In the genomic region with DNA sequence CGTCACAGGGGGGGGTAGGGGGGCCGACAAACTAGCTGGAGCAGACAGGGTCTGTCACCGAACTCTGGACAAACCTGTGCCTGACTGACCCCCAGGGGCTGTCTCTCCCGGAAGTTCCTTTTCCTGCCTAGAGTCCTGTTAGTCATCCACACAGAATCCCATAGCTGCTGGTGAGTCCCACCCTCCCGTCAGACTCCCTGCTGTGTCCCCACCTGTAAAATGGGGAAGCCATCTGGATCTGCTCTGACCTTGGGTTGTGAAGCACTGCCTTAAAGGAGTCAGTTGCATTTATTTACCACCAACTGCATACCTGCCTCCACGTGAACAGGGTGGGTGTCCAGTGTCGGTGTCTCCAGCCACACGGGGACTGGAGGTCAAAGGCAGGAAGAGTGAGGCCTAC, we compare ENCODE assay signal across 8 mouse cellular contexts. TPM values are rescaled to one million over a fixed set of nuclear protein-coding genes. Genes with fewer than 3 reads are reported as not detected.
DNase-seq lines count a peak whose midpoint lies in the region; ATAC-seq and TF ChIP-seq lines count a peak whose summit lies in the region.

No protein-coding gene starts in this region.

- intact Hi-C loops in left cerebral cortex, adult 2 months (cut with DNase I): no loop called here
- intact Hi-C loops in left cerebral cortex, postnatal 25 days (cut with DNase I): no loop called here

- H3K36me3 ChIP-seq in intestine, embryonic 14.5 days (ENCODE audit: control insufficient read depth, insufficient read depth, low read length): no peaks in the 10 kb centered on the region
- no peaks in the 10 kb centered on the region; the same call in 1 of the 2 replicates for H3K36me3 ChIP-seq in neural tube, embryonic 14.5 days (ENCODE audit: control insufficient read depth, insufficient read depth, low read length)

- peaks cover 36% of the 10 kb centered on the region for H3K4me1 ChIP-seq in intestine, embryonic 14.5 days (replicated peaks; ENCODE audit: control insufficient read depth, insufficient read depth, low read length)
- H3K4me1 ChIP-seq in neural tube, embryonic 14.5 days (ENCODE audit: control insufficient read depth, insufficient read depth, low read length): peaks cover 22% of the 10 kb centered on the region

- H3K27me3 ChIP-seq in intestine, embryonic 14.5 days (replicated peaks; ENCODE audit: control insufficient read depth, insufficient read depth, low read length): peaks cover 20% of the 10 kb centered on the region; the same call in 1 of the 2 replicates
- H3K27me3 ChIP-seq in neural tube, embryonic 14.5 days (ENCODE audit: control insufficient read depth, insufficient read depth, low read length): no peaks in the 10 kb centered on the region; the same call in 1 of the 2 replicates

- no peak for TF ChIP-seq CTCF in left cerebral cortex, adult 2 months (IDR thresholded peaks at IDR 0.05)

- peak overlapping the region; percentile 99 for H3K4me2 ChIP-seq in intestine, embryonic 14.5 days (ENCODE audit: low read length)
- peak overlapping the region; percentile 92 for H3K4me2 ChIP-seq in neural tube, embryonic 14.5 days (ENCODE audit: low read depth, low read length)

- peak overlapping the region; percentile 83 for H3K9ac ChIP-seq in intestine, embryonic 14.5 days (ENCODE audit: low read length)
- peak overlapping the region; percentile 82 for H3K9ac ChIP-seq in neural tube, embryonic 14.5 days (replicated peaks; ENCODE audit: low read depth, low read length)

- WGBS in intestine, embryonic 14.5 days: 45% methylated on average over 8 of the region's 8 CpGs
- 35% methylated on average over 8 of the region's 8 CpGs for WGBS in neural tube, embryonic 14.5 days

- H3K4me3 ChIP-seq in left cerebral cortex, adult 2 months: peak overlapping the region; percentile 96
- H3K4me3 ChIP-seq in intestine, embryonic 14.5 days (ENCODE audit: low read depth, low read length): peak overlapping the region; percentile 90; the same call in 1 of the 2 replicates
- H3K4me3 ChIP-seq in neural tube, embryonic 14.5 days (ENCODE audit: low read depth, low read length): peak overlapping the region; percentile 74

- DNase-seq in left cerebral cortex, adult 2 months (ENCODE audit: extremely low spot score in 1 of 2, low spot score in 2 of 2): no peak
- no peak for DNase-seq in left cerebral cortex, postnatal 25 days (ENCODE audit: low spot score in 2 of 2)
- peak; percentile 90 to 91 for DNase-seq in cerebellum, postnatal 25 days
- DNase-seq in intestine, embryonic 14.5 days (ENCODE audit: low spot score): no peak
- DNase-seq in left cerebral cortex, adult 8-10 months (ENCODE audit: low spot score in 2 of 2): no peak
- no peak for DNase-seq in layer of hippocampus, postnatal 14 days (ENCODE audit: low spot score in 2 of 2)

- no peak for ATAC-seq in intestine, embryonic 14.5 days (replicated peaks; ENCODE audit: low FRiP score, low TSS enrichment, low read depth)
- ATAC-seq in neural tube, embryonic 14.5 days (ENCODE audit: low read depth): no peak
- no peak for ATAC-seq in activated CD4-positive, CD25-positive, alpha-beta regulatory T cell, adult 4 months

- H3K27ac ChIP-seq in left cerebral cortex, adult 2 months: peak overlapping the region; percentile 98
- H3K27ac ChIP-seq in intestine, embryonic 14.5 days (ENCODE audit: low read depth): no peak overlapping the region
- H3K27ac ChIP-seq in neural tube, embryonic 14.5 days (ENCODE audit: low read depth, low read length): no peak overlapping the region

- H3K9me3 ChIP-seq in intestine, embryonic 14.5 days (ENCODE audit: control insufficient read depth, low read length): no peaks in the 10 kb centered on the region
- no peaks in the 10 kb centered on the region for H3K9me3 ChIP-seq in neural tube, embryonic 14.5 days (ENCODE audit: control insufficient read depth, low read length)

RNA-seq across cellular contexts. Expression of gene Pip5k1c, which starts 1.7 kb away (rescaled TPM):
- 100 to 1,000 TPM; 431 TPM for total RNA-seq in left cerebral cortex, adult 2 months (2021)
- 100 to 1,000 TPM; 402 to 420 TPM for total RNA-seq in left cerebral cortex, postnatal 25 days (2021)
- 57.3 and 57.5 TPM in 2 replicates for polyA plus RNA-seq in intestine, embryonic 14.5 days (2014; fragmentation: Nextera tagmentation; extraction: Ambion mirVana)
- polyA plus RNA-seq in neural tube, embryonic 14.5 days (2014; fragmentation: Nextera tagmentation; extraction: Ambion mirVana): 133 and 140 TPM in 2 replicates
- 10 to 100 TPM; 11.1 to 16.9 TPM for polyA plus RNA-seq in activated CD4-positive, CD25-positive, alpha-beta regulatory T cell, adult 4 months (2017; shearing (Covaris generic))
- total RNA-seq in left cerebral cortex, adult 8-10 months (2022): 100 to 1,000 TPM; 355 to 367 (median 361) TPM
- total RNA-seq in layer of hippocampus, postnatal 14 days (2021): 100 to 1,000 TPM; 330 to 352 TPM

RNA-seq across cellular contexts. Expression of gene Tjp3, which starts 3.1 kb away (rescaled TPM):
- under 1 TPM; 0.26 to 0.45 TPM for total RNA-seq in left cerebral cortex, adult 2 months (2021)
- under 1 TPM; 0.23 to 0.30 TPM for total RNA-seq in left cerebral cortex, postnatal 25 days (2021)
- polyA plus RNA-seq in intestine, embryonic 14.5 days (2014; fragmentation: Nextera tagmentation; extraction: Ambion mirVana): 35.1 and 44.4 TPM in 2 replicates
- polyA plus RNA-seq in neural tube, embryonic 14.5 days (2014; fragmentation: Nextera tagmentation; extraction: Ambion mirVana): 2.6 and 4.4 TPM in 2 replicates
- polyA plus RNA-seq in activated CD4-positive, CD25-positive, alpha-beta regulatory T cell, adult 4 months (2017; shearing (Covaris generic)): 1 to 10 TPM; 2.4 to 3.1 TPM
- under 1 TPM in 3 of 4 experiments, not detected in 1; 0.23 to 1.00 (median 0.27) TPM for total RNA-seq in left cerebral cortex, adult 8-10 months (2022)
- 1 to 10 TPM; 1.6 to 2.5 TPM for total RNA-seq in layer of hippocampus, postnatal 14 days (2021)

RNA-seq across cellular contexts. Expression of gene Cactin, which starts 26.5 kb away (rescaled TPM):
- total RNA-seq in left cerebral cortex, adult 2 months (2021): 10 to 100 TPM; 31.3 to 31.8 TPM
- total RNA-seq in left cerebral cortex, postnatal 25 days (2021): 10 to 100 TPM; 27.8 to 28.4 TPM
- 26.0 and 27.7 TPM in 2 replicates for polyA plus RNA-seq in intestine, embryonic 14.5 days (2014; fragmentation: Nextera tagmentation; extraction: Ambion mirVana)
- 14.3 and 18.7 TPM in 2 replicates for polyA plus RNA-seq in neural tube, embryonic 14.5 days (2014; fragmentation: Nextera tagmentation; extraction: Ambion mirVana)
- polyA plus RNA-seq in activated CD4-positive, CD25-positive, alpha-beta regulatory T cell, adult 4 months (2017; shearing (Covaris generic)): 1 to 10 TPM; 5.1 to 5.7 TPM
- total RNA-seq in left cerebral cortex, adult 8-10 months (2022): 10 to 100 TPM; 27.7 to 30.9 (median 29.2) TPM
- 10 to 100 TPM; 22.4 to 25.8 TPM for total RNA-seq in layer of hippocampus, postnatal 14 days (2021)

RNA-seq across cellular contexts. Expression of gene Apba3, which starts 27.7 kb away (rescaled TPM):
- 10 to 100 TPM; 35.8 to 38.6 TPM for total RNA-seq in left cerebral cortex, adult 2 months (2021)
- 10 to 100 TPM; 38.6 to 40.0 TPM for total RNA-seq in left cerebral cortex, postnatal 25 days (2021)
- polyA plus RNA-seq in intestine, embryonic 14.5 days (2014; fragmentation: Nextera tagmentation; extraction: Ambion mirVana): 51.0 and 51.7 TPM in 2 replicates
- polyA plus RNA-seq in neural tube, embryonic 14.5 days (2014; fragmentation: Nextera tagmentation; extraction: Ambion mirVana): 26.1 and 27.8 TPM in 2 replicates
- polyA plus RNA-seq in activated CD4-positive, CD25-positive, alpha-beta regulatory T cell, adult 4 months (2017; shearing (Covaris generic)): 10 to 100 TPM; 10.2 to 18.0 TPM
- 10 to 100 TPM; 24.3 to 38.6 (median 27.6) TPM for total RNA-seq in left cerebral cortex, adult 8-10 months (2022)
- total RNA-seq in layer of hippocampus, postnatal 14 days (2021): 10 to 100 TPM; 39.9 to 41.8 TPM

RNA-seq across cellular contexts. Expression of gene Mrpl54, which starts 27.7 kb away (rescaled TPM):
- 10 to 100 TPM; 41.3 to 42.8 TPM for total RNA-seq in left cerebral cortex, adult 2 months (2021)
- total RNA-seq in left cerebral cortex, postnatal 25 days (2021): 10 to 100 TPM; 42.5 to 47.3 TPM
- 253 and 260 TPM in 2 replicates for polyA plus RNA-seq in intestine, embryonic 14.5 days (2014; fragmentation: Nextera tagmentation; extraction: Ambion mirVana)
- 130 and 136 TPM in 2 replicates for polyA plus RNA-seq in neural tube, embryonic 14.5 days (2014; fragmentation: Nextera tagmentation; extraction: Ambion mirVana)
- 100 to 1,000 TPM; 148 to 166 TPM for polyA plus RNA-seq in activated CD4-positive, CD25-positive, alpha-beta regulatory T cell, adult 4 months (2017; shearing (Covaris generic))
- total RNA-seq in left cerebral cortex, adult 8-10 months (2022): 10 to 100 TPM; 39.8 to 51.5 (median 47.8) TPM
- total RNA-seq in layer of hippocampus, postnatal 14 days (2021): 10 to 100 TPM; 36.5 to 50.4 TPM

Comparison
In these comparisons a context has a peak if more than half of its experiments do, and no peak if none do; other contexts are left out.
1. DNase-seq: peak in cerebellum, postnatal 25 days (2 of 2); none in left cerebral cortex, adult 2 months (0 of 2), left cerebral cortex, postnatal 25 days (0 of 2), intestine, embryonic 14.5 days (single experiment), left cerebral cortex, adult 8-10 months (0 of 2) and layer of hippocampus, postnatal 14 days (0 of 2).
2. Peak in every context shown above with its lines, with median percentiles within 50 percentile points of each other: H3K4me3 ChIP-seq.